Mouse (Mus musculus) heart, postnatal 4 days (tissue): Measurements from ENCODE around the gene Cd4. TPM values are rescaled to one million over a fixed set of nuclear protein-coding genes. Genes with fewer than 3 reads are reported as not detected.
"Not testable (repeated sequence)": the region's sequence is repeated elsewhere in the genome, so short reads cannot be mapped to it uniquely, and the experiment has no call there.

Experiments
- DNase-seq: peaks from one replicate; pipeline ENCODE4 v3.0.0; 2021
- total RNA-seq, 2 experiments: library from RNA; stranded (reverse); gene quantifications; 2 replicates each; pipeline ENCODE4 v1.2.3; 2021

Cd4 gene
- total RNA-seq, 2 experiments from 2014 or later, result 0.41 to 0.55 TPM

GRCm38 (mm10) chr6:124915942-124916694 is 28.1 kb upstream of the Cd4 start:
- no peak for DNase-seq

DNA sequence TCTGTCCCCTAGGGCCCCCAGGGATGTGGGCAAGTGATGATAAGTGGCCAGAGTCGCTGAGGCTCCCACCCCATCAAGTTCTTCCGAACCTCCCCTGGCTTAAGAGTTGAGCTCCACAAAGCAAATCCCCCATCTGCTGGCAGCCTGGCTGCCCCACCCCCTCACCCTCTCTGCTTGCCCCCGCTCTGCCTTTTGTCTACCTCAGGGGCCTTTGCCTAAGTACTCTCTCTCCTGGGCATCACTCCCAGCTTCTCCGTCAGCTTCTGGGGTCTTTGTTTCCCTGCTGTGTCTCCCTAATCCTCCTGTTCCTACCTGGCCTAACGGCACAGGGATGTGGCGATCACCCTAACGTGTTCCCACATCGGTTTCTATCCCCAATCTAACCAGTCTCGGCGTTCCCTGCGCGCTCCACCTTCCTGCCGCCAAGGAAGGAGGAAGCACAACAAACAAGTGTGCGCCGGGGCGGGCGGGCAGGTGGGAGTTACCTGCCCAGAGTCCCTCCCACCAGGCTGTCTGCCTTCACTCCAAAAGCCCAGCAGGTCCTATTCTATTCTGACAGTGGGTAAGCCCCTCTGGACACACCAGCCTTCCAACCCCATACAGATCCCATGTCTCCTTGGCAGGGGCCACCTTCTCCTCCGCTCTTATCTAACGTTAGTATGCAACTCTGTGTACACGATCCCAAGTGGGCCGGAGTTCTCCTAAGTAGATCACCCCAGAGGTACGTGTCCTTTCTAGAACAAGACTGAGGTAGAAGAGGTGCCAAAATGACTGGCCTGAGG is 27.3 kb upstream of the Cd4 start:
- no peak for DNase-seq

- no peak for DNase-seq
Observed at GRCm38 (mm10) chr6:124914511-124914910, 26.5 kb upstream of the Cd4 start.

DNA sequence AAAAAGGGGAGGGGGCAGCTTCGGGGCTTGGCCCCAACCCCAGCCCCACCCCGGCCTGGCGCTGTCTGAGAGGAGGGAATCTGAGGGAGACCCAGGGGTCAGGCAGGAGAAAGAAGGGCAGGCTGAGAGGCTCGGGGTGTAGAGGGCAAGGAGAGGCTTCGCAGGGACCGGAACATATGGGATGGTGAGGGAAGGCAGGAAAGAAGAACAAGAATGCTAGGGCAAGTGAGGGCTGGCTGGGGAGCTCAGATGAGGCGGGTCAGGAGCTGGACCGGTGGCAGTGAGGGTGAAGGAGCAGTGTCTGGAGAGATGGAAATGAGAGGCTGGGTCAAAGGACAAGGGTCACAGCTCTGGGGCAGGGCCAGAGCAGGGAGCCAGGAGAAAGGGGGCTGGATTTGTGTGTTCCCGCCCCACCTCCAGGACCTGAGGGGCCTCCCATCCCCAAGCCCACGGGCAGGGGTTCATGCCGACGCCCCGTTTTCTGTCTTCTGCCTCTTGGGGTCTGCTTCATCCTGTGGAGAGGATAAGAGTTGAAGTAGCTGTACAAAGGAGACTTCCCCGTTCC is 25.8 kb upstream of the Cd4 start:
- DNase-seq, result no peak

DNA sequence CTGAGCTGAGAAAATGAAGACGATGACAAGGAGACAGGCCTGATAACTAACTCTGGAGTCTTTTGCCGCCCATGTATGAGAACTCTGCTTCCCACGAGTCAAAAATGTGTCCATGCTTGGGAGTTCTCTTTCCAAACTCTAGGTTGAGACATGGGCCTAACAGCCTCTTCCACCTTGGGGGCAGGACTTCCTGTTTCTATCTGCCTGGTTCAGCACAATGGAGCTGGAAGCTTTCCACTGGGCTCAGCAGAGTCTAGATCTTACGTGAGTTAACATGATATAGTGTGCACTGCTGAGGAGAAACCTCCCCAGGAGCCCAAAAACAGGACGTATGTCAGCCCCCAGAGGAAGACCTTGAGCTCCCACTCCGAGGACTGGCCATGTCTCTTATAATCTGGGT is 25.2 kb upstream of the Cd4 start:
- no peak for DNase-seq

GRCm38 (mm10) chr6:124911533-124912218 is 23.7 kb upstream of the Cd4 start, which contains the start of gene Lag3:
TSS of gene Lag3 (minus strand) at chr6:124911705.
- DNase-seq, result no peak

- peak; percentile 30 for DNase-seq
Observed at GRCm38 (mm10) chr6:124910032-124910431, 22.0 kb upstream of the Cd4 start.

- DNase-seq, result no peak
Observed at GRCm38 (mm10) chr6:124907767-124908166, 19.7 kb upstream of the Cd4 start.

DNA sequence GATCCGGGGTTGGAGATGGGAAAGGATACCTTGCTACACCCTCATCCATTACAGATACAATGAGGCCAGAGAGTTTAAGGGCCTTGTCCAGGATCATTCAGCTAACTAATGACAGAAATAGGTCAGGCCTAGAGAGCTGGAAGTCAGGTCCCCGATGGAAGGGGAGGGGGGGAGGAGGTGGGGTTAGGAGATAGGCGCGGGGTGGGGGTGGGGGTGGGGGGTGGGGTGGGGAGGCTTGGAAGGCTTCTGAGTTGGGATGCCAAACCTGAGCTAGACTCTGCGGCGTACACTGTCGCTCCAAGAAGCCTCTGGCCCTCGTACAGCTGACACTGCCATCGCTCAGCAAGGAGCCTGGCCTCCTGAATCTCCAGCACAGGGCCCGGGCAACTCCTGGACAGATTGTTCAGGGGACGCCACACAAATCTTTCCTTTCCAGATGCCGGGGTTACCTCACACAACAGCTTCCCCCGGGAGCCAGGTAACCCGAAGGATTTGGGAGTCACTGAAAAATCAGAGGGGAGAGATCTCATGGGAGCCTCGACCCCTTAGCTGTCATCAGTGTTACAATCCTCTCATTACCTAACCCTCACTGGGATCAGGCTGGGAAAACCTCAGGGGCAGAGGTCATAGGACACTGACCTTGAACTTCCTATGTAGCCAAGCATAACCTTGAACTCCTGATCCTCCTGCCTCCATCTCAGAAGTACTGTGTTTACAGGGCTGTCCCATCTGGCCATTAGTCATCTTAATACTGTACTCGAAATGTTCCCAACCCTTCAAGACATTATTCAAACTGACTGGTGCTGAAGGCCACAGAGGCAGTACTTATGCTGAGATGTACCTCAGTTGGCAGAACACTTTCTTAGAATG is 17.2 kb upstream of the Cd4 start:
- DNase-seq, result no peak

GRCm38 (mm10) chr6:124904161-124904981 is 16.4 kb upstream of the Cd4 start:
- peak; percentile 75 for DNase-seq

DNA sequence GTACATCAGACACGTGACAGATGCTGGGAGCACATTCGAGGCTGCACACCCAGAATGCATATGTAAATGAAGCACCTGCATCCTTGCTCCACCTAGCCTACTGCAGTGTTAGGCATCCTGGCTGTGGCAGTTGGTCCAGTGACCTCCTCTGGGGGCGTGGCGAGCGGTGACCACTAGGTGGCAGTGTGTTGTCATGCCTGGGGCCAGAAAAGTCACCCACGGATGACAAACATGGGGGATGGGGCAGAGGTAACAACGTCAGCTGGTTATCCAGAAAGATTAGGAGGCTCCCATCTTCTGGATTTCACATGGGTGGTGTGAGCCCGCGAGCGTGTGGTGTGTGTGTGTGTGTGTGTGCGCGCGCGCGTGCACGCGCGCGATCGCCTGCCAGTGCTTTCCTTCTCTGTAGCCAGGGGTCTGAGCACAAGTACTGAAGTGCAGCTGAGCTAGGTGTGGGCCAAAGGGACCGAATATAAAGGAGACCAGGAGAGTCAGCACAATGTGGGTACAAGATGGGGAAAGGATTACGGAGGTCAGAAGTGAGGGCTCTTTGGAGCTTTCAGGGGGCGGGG is 15.6 kb upstream of the Cd4 start:
- peak; percentile 98 for DNase-seq

- DNase-seq, result no peak
Observed at GRCm38 (mm10) chr6:124901851-124902250, 13.8 kb upstream of the Cd4 start.

GRCm38 (mm10) chr6:124900801-124901480 is 12.9 kb upstream of the Cd4 start:
- no peak for DNase-seq

- no peak for DNase-seq
Observed at GRCm38 (mm10) chr6:124900056-124900800, 12.2 kb upstream of the Cd4 start.

DNA sequence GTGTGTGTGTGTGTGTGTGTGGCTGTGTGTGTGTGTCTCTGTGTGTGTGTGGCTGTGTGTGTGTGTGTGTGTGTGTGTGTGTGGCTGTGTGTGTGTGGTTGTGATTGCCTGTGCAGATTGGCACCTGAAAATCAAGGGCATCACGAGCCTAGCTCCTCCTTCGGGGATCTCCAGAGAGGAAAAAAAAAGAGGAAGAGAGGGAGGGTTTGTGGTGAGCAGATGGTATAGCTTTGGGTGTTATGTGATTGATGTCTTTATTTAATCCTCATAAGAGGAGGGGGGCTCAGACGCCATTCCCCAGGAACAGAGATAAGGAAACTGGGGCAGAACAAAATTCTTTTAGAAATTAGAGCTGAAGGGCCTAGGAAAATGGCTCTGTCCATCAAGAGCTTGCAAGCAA is 10.3 kb upstream of the Cd4 start:
- DNase-seq, result no peak

- not testable (repeated sequence) for DNase-seq
Observed at GRCm38 (mm10) chr6:124894113-124894512, 6.1 kb upstream of the Cd4 start.

GRCm38 (mm10) chr6:124890997-124891396 is 3.0 kb upstream of the Cd4 start:
- no peak for DNase-seq

- DNase-seq, result no peak
Observed at GRCm38 (mm10) chr6:124888555-124889125, 619 bp upstream of the Cd4 start.

GRCm38 (mm10) chr6:124885956-124886381 is 2.1 kb downstream of the Cd4 start:
- DNase-seq, result no peak
